Mouse (Mus musculus) right cerebral cortex, postnatal 4 days (tissue): ENCODE results near the gene Igfl3.

Experiments used
- DNase-seq: peaks from one replicate; pipeline ENCODE4 v3.0.0-alpha.2; 2022

Gene Igfl3

GRCm38 (mm10) chr7:18176194-18176593 is at the start of gene Igfl3:
TSS of gene Igfl3 (plus strand) at chr7:18176494.
- no peak for DNase-seq

- no peak for DNase-seq
Observed at GRCm38 (mm10) chr7:18210938-18211337, 34.6 kb downstream of the Igfl3 start.

GRCm38 (mm10) chr7:18214699-18215098 is 38.4 kb downstream of the Igfl3 start:
- DNase-seq = no peak
